Mouse (Mus musculus) bone marrow, adult 2 months (tissue): Measurements from ENCODE around the gene Nmt1.

Source experiments
- CTCF ChIP-seq: fragments of 200-500 bp; IDR thresholded peaks from 2 replicates; pipeline ENCODE4 v1.5.1; 2011; ENCODE audit warnings: low read length, control low read depth; ENCODE audit not compliant: control insufficient read depth, insufficient read depth
- POLR2A ChIP-seq: fragments of 200-500 bp; IDR thresholded peaks from 2 replicates; pipeline ENCODE4 v1.6.1; 2011; ENCODE audit warnings: low read depth, mild to moderate bottlenecking, control low read depth, low read length, borderline replicate concordance; ENCODE audit not compliant: control insufficient read depth

GRCm38 (mm10) chr11:103007001-103007340 is 21.0 kb upstream of the Nmt1 start:
- TF ChIP-seq CTCF = no peak
- no peak for TF ChIP-seq POLR2A
